Comparison of ENCODE assay signal across 8 mouse cellular contexts in genomic region chr10:80149291-80150225, GRCm38 (mm10). TPM values are rescaled to one million over a fixed set of nuclear protein-coding genes. Genes with fewer than 3 reads are reported as not detected.
DNase-seq lines count a peak whose midpoint lies in the region; ATAC-seq lines count a peak whose summit lies in the region.

No protein-coding gene starts in this region.

- DNase-seq in WW6 (ENCODE audit: low read depth, low spot score) = peak; percentile 96
- peak; percentile 95 to 97 for DNase-seq in cerebellum, postnatal 36 days
- DNase-seq in frontal cortex, postnatal 36 days (ENCODE audit: low spot score in 2 of 2) = peak; percentile 97 to 98
- DNase-seq in left cerebral cortex, adult 18-20 months (ENCODE audit: low spot score in 2 of 2) = peak; percentile 95 to 98
- peak; percentile 98 to 100 for DNase-seq in lung, postnatal 4 days
- DNase-seq in retina, postnatal 1 day = peak; percentile 99
- DNase-seq in thymus, postnatal 4 days = peak; percentile 96

- peak; percentile 89 for ATAC-seq in hindbrain, embryonic 15.5 days (ENCODE audit: low FRiP score, low read depth)

- peaks cover 52% of the 10 kb centered on the region for H3K4me1 ChIP-seq in hindbrain, embryonic 15.5 days (replicated peaks)

- no peaks in the 10 kb centered on the region for H3K9me3 ChIP-seq in hindbrain, embryonic 15.5 days

- H3K27me3 ChIP-seq in hindbrain, embryonic 15.5 days = no peaks in the 10 kb centered on the region

- peaks cover 24% of the 10 kb centered on the region for H3K36me3 ChIP-seq in hindbrain, embryonic 15.5 days

- H3K9ac ChIP-seq in hindbrain, embryonic 15.5 days = peak overlapping the region; percentile 99

- under 1% methylated on average over 87 of the region's 88 CpGs for WGBS in hindbrain, embryonic 15.5 days

- H3K27ac ChIP-seq in hindbrain, embryonic 15.5 days (replicated peaks) = peak overlapping the region; percentile 100

- peak overlapping the region; percentile 96 for H3K4me2 ChIP-seq in hindbrain, embryonic 15.5 days

- peak overlapping the region; percentile 87 for H3K4me3 ChIP-seq in hindbrain, embryonic 15.5 days

RNA-seq across cellular contexts. Expression of gene Midn, which starts 1.5 kb away (rescaled TPM):
- 22.6 and 26.0 TPM in 2 replicates for polyA plus RNA-seq in hindbrain, embryonic 15.5 days (2015; fragmentation: Nextera tagmentation; extraction: Ambion mirVana)
- total RNA-seq in left cerebral cortex, adult 18-20 months (2021) = 100 to 1,000 TPM; 105 TPM

RNA-seq across cellular contexts. Expression of gene Cbarp, which starts 8.9 kb away (rescaled TPM):
- 61.4 and 71.3 TPM in 2 replicates for polyA plus RNA-seq in hindbrain, embryonic 15.5 days (2015; fragmentation: Nextera tagmentation; extraction: Ambion mirVana)
- total RNA-seq in left cerebral cortex, adult 18-20 months (2021) = 100 to 1,000 TPM; 418 to 437 TPM

RNA-seq across cellular contexts. Expression of gene Atp5d, which starts 11.1 kb away (rescaled TPM):
- 503 and 517 TPM in 2 replicates for polyA plus RNA-seq in hindbrain, embryonic 15.5 days (2015; fragmentation: Nextera tagmentation; extraction: Ambion mirVana)
- total RNA-seq in left cerebral cortex, adult 18-20 months (2021) = 100 to 1,000 TPM; 367 to 371 TPM

RNA-seq across cellular contexts. Expression of gene Cirbp, which starts 16.2 kb away (rescaled TPM):
- 295 and 319 TPM in 2 replicates for polyA plus RNA-seq in hindbrain, embryonic 15.5 days (2015; fragmentation: Nextera tagmentation; extraction: Ambion mirVana)
- total RNA-seq in left cerebral cortex, adult 18-20 months (2021) = 10 to 100 TPM; 89.7 to 94.6 TPM

RNA-seq across cellular contexts. Expression of gene 1600002K03Rik, which starts 23.2 kb away (rescaled TPM):
- 10.1 and 12.7 TPM in 2 replicates for polyA plus RNA-seq in hindbrain, embryonic 15.5 days (2015; fragmentation: Nextera tagmentation; extraction: Ambion mirVana)
- total RNA-seq in left cerebral cortex, adult 18-20 months (2021) = 1 to 10 TPM; 6.8 to 7.0 TPM

Comparison
In these comparisons a context has a peak if more than half of its experiments do, and no peak if none do; other contexts are left out.
1. Peak in every context shown above with its lines: DNase-seq, ATAC-seq, H3K4me3 ChIP-seq and H3K27ac ChIP-seq.